ENCODE assay signal across 7 mouse cellular contexts in the genomic region with DNA sequence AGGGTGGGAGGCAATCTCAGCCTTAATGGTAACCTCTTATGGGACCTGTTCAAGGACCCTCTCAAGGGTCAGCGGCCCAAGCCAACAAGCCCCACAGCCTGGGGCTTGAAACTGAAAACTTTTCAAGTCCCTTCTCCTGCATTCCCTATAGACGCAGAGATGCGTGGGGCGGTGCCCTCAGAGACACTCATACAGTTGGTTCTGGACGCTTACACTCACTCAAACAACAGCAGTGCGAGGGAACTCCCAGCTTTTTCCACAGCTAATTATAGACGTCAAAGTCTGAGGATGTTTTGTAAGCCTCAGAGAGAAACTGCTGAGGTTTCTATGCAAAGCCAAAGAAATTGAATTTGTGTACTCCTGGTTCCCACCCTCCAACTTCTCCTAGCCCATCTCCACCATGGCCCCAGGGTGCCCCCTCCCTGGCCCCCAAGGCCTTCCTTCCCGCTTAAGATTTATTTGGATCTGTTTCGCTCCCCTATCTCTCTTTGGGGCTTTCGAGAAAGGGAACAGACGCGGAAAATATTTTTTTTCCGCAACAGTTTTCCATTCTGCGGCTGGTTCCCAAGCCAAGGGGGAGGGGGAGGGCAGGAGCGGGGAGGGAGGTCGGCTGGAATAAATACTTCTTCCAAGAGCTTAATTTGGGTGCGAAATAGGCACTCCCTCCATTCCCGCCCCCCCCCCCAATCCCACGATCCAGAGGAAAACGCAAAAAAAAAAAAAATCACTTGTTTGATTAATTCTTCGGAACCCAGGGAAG. TPM values are rescaled to one million over a fixed set of nuclear protein-coding genes. Genes with fewer than 3 reads are reported as not detected.
A peak's percentile ranks its signal among the peaks of the same experiment; 100 is the strongest.
DNase-seq lines count a peak whose midpoint lies in the region; ATAC-seq and TF ChIP-seq lines count a peak whose summit lies in the region.

No protein-coding gene starts in this region.

- H3K27me3 ChIP-seq in E14TG2a.4 (ENCODE audit: insufficient read depth, low read length): peaks cover 77% of the 10 kb centered on the region
- H3K27me3 ChIP-seq in heart, adult 2 months (ENCODE audit: control insufficient read depth, insufficient read depth, low read length): peaks cover 2% of the 10 kb centered on the region; the same call in 1 of the 2 replicates
- H3K27me3 ChIP-seq in intestine, postnatal 0 days (replicated peaks; ENCODE audit: control insufficient read depth, insufficient read depth, low read length): no peaks in the 10 kb centered on the region

- 7% methylated on average over 21 of the region's 21 CpGs for WGBS in heart, adult 2 months
- WGBS in intestine, postnatal 0 days: 10% methylated on average over 21 of the region's 21 CpGs

- H3K4me1 ChIP-seq in E14TG2a.4 (replicated peaks; ENCODE audit: low read depth, low read length): peaks cover 41% of the 10 kb centered on the region
- H3K4me1 ChIP-seq in heart, adult 2 months (ENCODE audit: control insufficient read depth, insufficient read depth, low read length): peaks cover 7% of the 10 kb centered on the region
- peaks cover 12% of the 10 kb centered on the region for H3K4me1 ChIP-seq in intestine, postnatal 0 days (replicated peaks; ENCODE audit: control insufficient read depth, insufficient read depth, low read length)

- no peaks in the 10 kb centered on the region for H3K79me2 ChIP-seq in heart, adult 2 months (replicated peaks; ENCODE audit: control insufficient read depth, insufficient read depth, low read length)

- no peaks in the 10 kb centered on the region for H3K36me3 ChIP-seq in E14TG2a.4 (ENCODE audit: insufficient read depth, low read length)
- no peaks in the 10 kb centered on the region for H3K36me3 ChIP-seq in heart, adult 2 months (ENCODE audit: control insufficient read depth, insufficient read depth, low read length)
- 0 out of 2 replicates have a peak, but pooled peaks cover 3% of the 10 kb centered on the region for H3K36me3 ChIP-seq in intestine, postnatal 0 days (ENCODE audit: control insufficient read depth, insufficient read depth)

- no peak for TF ChIP-seq POLR2A in heart, adult 2 months (IDR thresholded peaks at IDR 0.05; ENCODE audit: insufficient read depth, low read depth, low read length)

- intact Hi-C loops in heart, adult 2 months (cut with DNase I): loop anchor here (2.0 to 5.0 kb wide), 3 partner anchors 52 to 97 kb away; no protein-coding TSS in a partner anchor

- DNase-seq in NIH3T3 (ENCODE audit: low read depth): peak; percentile 26
- peak; percentile 43 to 47 for DNase-seq in heart, adult 2 months
- DNase-seq in lung, postnatal 10 days: peak; percentile 53
- no peak for DNase-seq in ovary, postnatal 36 days (ENCODE audit: low spot score)

- no peak for TF ChIP-seq EP300 in heart, adult 2 months (IDR thresholded peaks at IDR 0.05; ENCODE audit: insufficient read depth, low read depth, low read length)

- TF ChIP-seq CTCF in E14TG2a.4 (conservative IDR thresholded peaks at IDR 0.05; ENCODE audit: low read length): no peak
- TF ChIP-seq CTCF in heart, adult 2 months (IDR thresholded peaks at IDR 0.05): no peak
- TF ChIP-seq CTCF in intestine, postnatal 0 days (IDR thresholded peaks at IDR 0.05; ENCODE audit: low read depth): no peak

- peak overlapping the region; percentile 92 for H3K4me2 ChIP-seq in intestine, postnatal 0 days (replicated peaks; ENCODE audit: low read depth)

- H3K9me3 ChIP-seq in E14TG2a.4 (ENCODE audit: low read length): no peaks in the 10 kb centered on the region
- no peaks in the 10 kb centered on the region for H3K9me3 ChIP-seq in intestine, postnatal 0 days (ENCODE audit: control insufficient read depth)

- H3K4me3 ChIP-seq in E14TG2a.4 (replicated peaks; ENCODE audit: low read length): peak overlapping the region; percentile 78
- H3K4me3 ChIP-seq in heart, adult 2 months: peak overlapping the region; percentile 70
- H3K4me3 ChIP-seq in intestine, postnatal 0 days (ENCODE audit: low read depth, low read length): peak overlapping the region; percentile 71

- no peak for ATAC-seq in intestine, postnatal 0 days
- no peak for ATAC-seq in granulocyte monocyte progenitor cell, adult 5-6 weeks (replicated peaks; ENCODE audit: poor library complexity, severe bottlenecking)

- peak overlapping the region; percentile 68 for H3K9ac ChIP-seq in heart, adult 2 months (ENCODE audit: low read depth, low read length)
- H3K9ac ChIP-seq in intestine, postnatal 0 days (ENCODE audit: low read depth, low read length): peak overlapping the region; percentile 58; the same call in 1 of the 2 replicates

- peak overlapping the region; percentile 81 for H3K27ac ChIP-seq in heart, adult 2 months
- no peak overlapping the region for H3K27ac ChIP-seq in intestine, postnatal 0 days (ENCODE audit: low read depth, low read length)

RNA-seq across cellular contexts. Expression of a gene that starts 1.0 kb away (rescaled TPM):
- total RNA-seq in heart, adult 2 months (2021): 10 to 100 TPM; 21.3 to 22.3 TPM
- polyA plus RNA-seq in heart, adult 2 months (2012; rRNA removed): 6.6 and 10.2 TPM in 2 replicates
- 9.8 and 11.8 TPM in 2 replicates for polyA plus RNA-seq in intestine, postnatal 0 days (2015; fragmentation: Nextera tagmentation; extraction: Ambion mirVana)
- 44.2 and 58.3 TPM in 2 replicates for total RNA-seq in granulocyte monocyte progenitor cell, adult 5-6 weeks (2014; fragmentation: Nextera tagmentation)
- 27.1 and 32.1 TPM in 2 replicates for total RNA-seq in granulocyte monocyte progenitor cell, adult 5-6 weeks (2017)
